Mouse (Mus musculus) brain, adult 2 months (tissue): ENCODE data around the gene Nxn.
"Not testable (repeated sequence)": the region's sequence is repeated elsewhere in the genome, so short reads cannot be mapped to it uniquely, and the experiment has no call there.

Experiments used
- DNase-seq: peaks from one replicate; pipeline ENCODE4 v3.0.0; 2011; ENCODE audit warnings: low read depth, low spot score

Gene Nxn

GRCm38 (mm10) chr11:76216681-76217389 is 182.1 kb downstream of the Nxn start:
- DNase-seq: peak; percentile 65

GRCm38 (mm10) chr11:76216049-76216540 is 182.8 kb downstream of the Nxn start:
- DNase-seq: no peak

- DNase-seq: no peak
Observed at GRCm38 (mm10) chr11:76215011-76215410, 183.9 kb downstream of the Nxn start.

- DNase-seq: no peak
Observed at GRCm38 (mm10) chr11:76213841-76214240, 185.1 kb downstream of the Nxn start.

- not testable (repeated sequence) for DNase-seq
Observed at GRCm38 (mm10) chr11:76211595-76211994, 187.3 kb downstream of the Nxn start.

GRCm38 (mm10) chr11:76210228-76210985 is 188.5 kb downstream of the Nxn start:
- peak; percentile 41 for DNase-seq
